Mouse (Mus musculus): ENCODE measurements around the gene Shisal1. TPM values are rescaled to one million over a fixed set of nuclear protein-coding genes. Genes with fewer than 3 reads are reported as not detected.

Shisal1 gene
- total and polyA plus RNA-seq, 2 experiments from 2014 or later: 0.18 to 0.46 TPM

- WGBS: 67% methylated on average over 10 of the region's 10 CpGs
- ATAC-seq (ENCODE audit: insufficient read depth, low read depth): no peak
- Histone ChIP-seq H3K27me3 (ENCODE audit: control insufficient read depth, insufficient read depth, low read length) (0 out of 2 replicates have a peak, but pooled peaks cover 12% of the 10 kb centered on the region), H3K4me1 (ENCODE audit: control insufficient read depth, insufficient read depth) (no peaks in the 10 kb centered on the region), H3K9me3 (replicated peaks; ENCODE audit: control insufficient read depth, low read length) (no peaks in the 10 kb centered on the region), H3K9ac (replicated peaks; ENCODE audit: low read depth, low read length) (no peak overlapping the region), H3K4me3 (ENCODE audit: low read depth, low read length) (no peak overlapping the region), H3K4me2 (ENCODE audit: low read depth, low read length) (no peak overlapping the region), H3K27ac (ENCODE audit: low read depth) (no peak overlapping the region), H3K36me3 (replicated peaks; ENCODE audit: control insufficient read depth, insufficient read depth, low read length) (no peaks in the 10 kb centered on the region)
- DNase-seq (ENCODE audit: low spot score): no peak
- no peak for TF ChIP-seq EP300 (IDR thresholded peaks at IDR 0.05; ENCODE audit: low read depth)
- TF ChIP-seq CTCF (IDR thresholded peaks at IDR 0.05; ENCODE audit: low read depth): no peak
Observed at GRCm38 (mm10) chr15:84403454-84404113, 43.3 kb downstream of the Shisal1 start.

GRCm38 (mm10) chr15:84398617-84399016 lies 48.3 kb downstream of the Shisal1 start:
- Histone ChIP-seq H3K9me3 (replicated peaks; ENCODE audit: control insufficient read depth, low read length) (no peaks in the 10 kb centered on the region), H3K27me3 (ENCODE audit: control insufficient read depth, insufficient read depth, low read length) (0 out of 2 replicates have a peak, but pooled peaks cover 8% of the 10 kb centered on the region), H3K4me3 (ENCODE audit: low read depth, low read length) (no peak overlapping the region), H3K9ac (replicated peaks; ENCODE audit: low read depth, low read length) (no peak overlapping the region), H3K36me3 (replicated peaks; ENCODE audit: control insufficient read depth, insufficient read depth, low read length) (no peaks in the 10 kb centered on the region), H3K4me2 (ENCODE audit: low read depth, low read length) (no peak overlapping the region), H3K4me1 (ENCODE audit: control insufficient read depth, insufficient read depth) (no peaks in the 10 kb centered on the region), H3K27ac (ENCODE audit: low read depth) (no peak overlapping the region)
- ATAC-seq (ENCODE audit: insufficient read depth, low read depth): no peak
- TF ChIP-seq EP300 (IDR thresholded peaks at IDR 0.05; ENCODE audit: low read depth): no peak
- no peak for TF ChIP-seq CTCF (IDR thresholded peaks at IDR 0.05; ENCODE audit: low read depth)
- no peak for DNase-seq (ENCODE audit: low spot score)
- WGBS: 44% methylated on average over 4 of the region's 4 CpGs

GRCm38 (mm10) chr15:84397663-84398169 lies 49.2 kb downstream of the Shisal1 start:
- 0 out of 2 replicates have a peak, but pooled peaks cover 6% of the 10 kb centered on the region for H3K27me3 ChIP-seq (ENCODE audit: control insufficient read depth, insufficient read depth, low read length)
- H3K9me3 ChIP-seq (replicated peaks; ENCODE audit: control insufficient read depth, low read length): no peaks in the 10 kb centered on the region
- DNase-seq (ENCODE audit: low spot score) (no peak), ATAC-seq (ENCODE audit: insufficient read depth, low read depth) (no peak)
- WGBS: 81% methylated on average over 14 of the region's 14 CpGs
- H3K4me1 ChIP-seq (ENCODE audit: control insufficient read depth, insufficient read depth): no peaks in the 10 kb centered on the region
- H3K4me2 ChIP-seq (ENCODE audit: low read depth, low read length): no peak overlapping the region
- H3K36me3 ChIP-seq (replicated peaks; ENCODE audit: control insufficient read depth, insufficient read depth, low read length): no peaks in the 10 kb centered on the region
- H3K9ac ChIP-seq (replicated peaks; ENCODE audit: low read depth, low read length): no peak overlapping the region
- H3K27ac ChIP-seq (ENCODE audit: low read depth): no peak overlapping the region
- H3K4me3 ChIP-seq (ENCODE audit: low read depth, low read length): no peak overlapping the region
- no peak for TF ChIP-seq EP300 (IDR thresholded peaks at IDR 0.05; ENCODE audit: low read depth)
- no peak for TF ChIP-seq CTCF (IDR thresholded peaks at IDR 0.05; ENCODE audit: low read depth)

GRCm38 (mm10) chr15:84395341-84396067 lies 51.4 kb downstream of the Shisal1 start:
- H3K4me3 ChIP-seq (ENCODE audit: low read depth, low read length): no peak overlapping the region
- TF ChIP-seq CTCF (IDR thresholded peaks at IDR 0.05; ENCODE audit: low read depth) (no peak), EP300 (IDR thresholded peaks at IDR 0.05; ENCODE audit: low read depth) (no peak)

GRCm38 (mm10) chr15:84393341-84393740 lies 53.6 kb downstream of the Shisal1 start:
- H3K36me3 ChIP-seq (replicated peaks; ENCODE audit: control insufficient read depth, insufficient read depth, low read length): no peaks in the 10 kb centered on the region
- whole genome bisulfite sequencing: 47% methylated on average over 6 of the region's 6 CpGs
- TF ChIP-seq CTCF (IDR thresholded peaks at IDR 0.05; ENCODE audit: low read depth) (peak; percentile 10), EP300 (IDR thresholded peaks at IDR 0.05; ENCODE audit: low read depth) (no peak)
- no peak overlapping the region for H3K4me3 ChIP-seq (ENCODE audit: low read depth, low read length)
- no peaks in the 10 kb centered on the region for H3K4me1 ChIP-seq (ENCODE audit: control insufficient read depth, insufficient read depth)
- ATAC-seq (ENCODE audit: insufficient read depth, low read depth): no peak
- no peak overlapping the region for H3K27ac ChIP-seq (ENCODE audit: low read depth)
- H3K4me2 ChIP-seq (ENCODE audit: low read depth, low read length): no peak overlapping the region
- no peaks in the 10 kb centered on the region for H3K9me3 ChIP-seq (replicated peaks; ENCODE audit: control insufficient read depth, low read length)
- H3K27me3 ChIP-seq (ENCODE audit: control insufficient read depth, insufficient read depth, low read length): 0 out of 2 replicates have a peak, but pooled peaks cover 3% of the 10 kb centered on the region
- H3K9ac ChIP-seq (replicated peaks; ENCODE audit: low read depth, low read length): no peak overlapping the region
- no peak for DNase-seq (ENCODE audit: low spot score)

More at GRCm38 (mm10) chr15:84395341-84396067, 51.4 kb downstream of the Shisal1 start:
- 82% methylated on average over 14 of the region's 14 CpGs for WGBS
- H3K9me3 ChIP-seq (replicated peaks; ENCODE audit: control insufficient read depth, low read length): no peaks in the 10 kb centered on the region
- ATAC-seq (ENCODE audit: insufficient read depth, low read depth): no peak
- DNase-seq (ENCODE audit: low spot score): no peak
- no peak overlapping the region for H3K4me2 ChIP-seq (ENCODE audit: low read depth, low read length)
- no peak overlapping the region for H3K9ac ChIP-seq (replicated peaks; ENCODE audit: low read depth, low read length)
- H3K27ac ChIP-seq (ENCODE audit: low read depth): no peak overlapping the region
- H3K4me1 ChIP-seq (ENCODE audit: control insufficient read depth, insufficient read depth): no peaks in the 10 kb centered on the region
- no peaks in the 10 kb centered on the region for H3K36me3 ChIP-seq (replicated peaks; ENCODE audit: control insufficient read depth, insufficient read depth, low read length)
- H3K27me3 ChIP-seq (ENCODE audit: control insufficient read depth, insufficient read depth, low read length): 0 out of 2 replicates have a peak, but pooled peaks cover 3% of the 10 kb centered on the region

Data from heart, postnatal 0 days (tissue).